Mouse (Mus musculus) liver, postnatal 0 days (tissue): ENCODE data around the gene Crim1.

Experiments used
- CTCF ChIP-seq: sonication (generic); IDR thresholded peaks from 2 replicates; pipeline ENCODE4 v1.5.1; 2016; ENCODE audit warnings: antibody characterized with exemption, low read depth
- EP300 ChIP-seq: IDR thresholded peaks from 2 replicates; pipeline ENCODE4 v1.6.1; 2016; ENCODE audit warnings: antibody characterized with exemption, low read depth, mild to moderate bottlenecking

- TF ChIP-seq EP300 (no peak), CTCF (no peak)
Observed at GRCm38 (mm10) chr17:78166566-78166965, 33.5 kb upstream of the Crim1 start.
